Mouse (Mus musculus) right cerebral cortex, postnatal 14 days (tissue): ENCODE measurements around the gene Upk1a.

Source experiments
- DNase-seq: peaks from one replicate; pipeline ENCODE4 v3.0.0; 2022

Upk1a gene

GRCm38 (mm10) chr7:30612654-30613402 is at the start of gene Upk1a:
Gene Upk1a (minus strand): TSS chr7:30612847.
- DNase-seq: no peak

- peak; percentile 97 for DNase-seq
Observed at GRCm38 (mm10) chr7:30649591-30650540, 37.2 kb upstream of the Upk1a start, which contains the start of gene Rbm42. Gene Rbm42 (minus strand): TSS chr7:30650317.

- no peak for DNase-seq
Observed at GRCm38 (mm10) chr7:30639083-30639482, 26.4 kb upstream of the Upk1a start.

GRCm38 (mm10) chr7:30636395-30636794 is 23.7 kb upstream of the Upk1a start:
- DNase-seq: no peak

GRCm38 (mm10) chr7:30635752-30636151 is 23.1 kb upstream of the Upk1a start, which contains the start of gene Etv2:
Gene Etv2 (minus strand): TSS chr7:30635852.
- DNase-seq: no peak

- DNase-seq: peak; percentile 36
Observed at GRCm38 (mm10) chr7:30634621-30635020, 22.0 kb upstream of the Upk1a start.

- no peak for DNase-seq
Observed at GRCm38 (mm10) chr7:30633762-30634412, 21.2 kb upstream of the Upk1a start.

- no peak for DNase-seq
Observed at GRCm38 (mm10) chr7:30629013-30629412, 16.4 kb upstream of the Upk1a start.

GRCm38 (mm10) chr7:30626647-30627046 is 14.0 kb upstream of the Upk1a start:
- DNase-seq: no peak

GRCm38 (mm10) chr7:30625530-30626384 is 13.1 kb upstream of the Upk1a start, which contains the start of gene Cox6b1:
Gene Cox6b1 (minus strand): TSS chr7:30626151.
- peak; percentile 85 for DNase-seq

- peak; percentile 28 for DNase-seq
Observed at GRCm38 (mm10) chr7:30619202-30619601, 6.6 kb upstream of the Upk1a start.

GRCm38 (mm10) chr7:30618658-30619057 is 6.0 kb upstream of the Upk1a start:
- DNase-seq: no peak

GRCm38 (mm10) chr7:30615049-30615760 is 2.6 kb upstream of the Upk1a start:
- DNase-seq: no peak

- DNase-seq: no peak
Observed at GRCm38 (mm10) chr7:30614454-30614853, 1.8 kb upstream of the Upk1a start.

- DNase-seq: peak; percentile 53
Observed at GRCm38 (mm10) chr7:30613529-30614112, 974 bp upstream of the Upk1a start.

GRCm38 (mm10) chr7:30610043-30610442 is 2.6 kb downstream of the Upk1a start:
- no peak for DNase-seq

GRCm38 (mm10) chr7:30608476-30608875 is 4.2 kb downstream of the Upk1a start:
- no peak for DNase-seq

GRCm38 (mm10) chr7:30607706-30608309 is 4.8 kb downstream of the Upk1a start:
- no peak for DNase-seq

- DNase-seq: no peak
Observed at GRCm38 (mm10) chr7:30604944-30605343, 7.7 kb downstream of the Upk1a start.

- DNase-seq: no peak
Observed at GRCm38 (mm10) chr7:30604424-30604823, 8.2 kb downstream of the Upk1a start.
